ENCODE assay signal across 8 mouse cellular contexts in the genomic region with DNA sequence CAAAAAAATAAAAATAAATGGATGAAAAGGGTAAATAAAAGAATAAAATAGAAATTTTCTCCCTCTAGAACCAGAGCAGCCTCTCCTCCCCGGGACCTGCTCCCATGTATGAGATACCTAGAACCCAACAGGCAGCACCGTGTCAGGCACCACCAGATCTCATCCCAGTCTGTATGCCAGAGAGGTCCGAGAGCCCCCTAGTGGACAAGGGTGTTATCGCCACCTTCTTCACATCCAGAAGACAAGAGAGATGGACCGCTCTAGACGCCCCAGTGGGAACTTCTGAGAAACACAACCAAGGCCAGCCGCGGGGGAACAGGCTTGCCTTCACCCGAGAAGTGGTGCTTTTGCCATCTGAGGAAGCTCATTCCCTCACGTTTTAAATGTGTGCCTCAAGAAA. TPM values are rescaled to one million over a fixed set of nuclear protein-coding genes. Genes with fewer than 3 reads are reported as not detected.
A peak's percentile ranks its signal among the peaks of the same experiment; 100 is the strongest.
DNase-seq lines count a peak whose midpoint lies in the region; ATAC-seq and TF ChIP-seq lines count a peak whose summit lies in the region.

No protein-coding gene starts in this region.

- no peak overlapping the region for H3K27ac ChIP-seq in ES-Bruce4 (ENCODE audit: insufficient read depth, low read length)
- peak overlapping the region; percentile 51 for H3K27ac ChIP-seq in forebrain, embryonic 13.5 days
- no peak overlapping the region for H3K27ac ChIP-seq in kidney, postnatal 0 days
- H3K27ac ChIP-seq in liver, embryonic 11.5 days (ENCODE audit: low read depth, low read length): no peak overlapping the region

- H3K4me3 ChIP-seq in ES-Bruce4 (ENCODE audit: low read depth, low read length): no peak overlapping the region
- H3K4me3 ChIP-seq in forebrain, embryonic 13.5 days: no peak overlapping the region
- H3K4me3 ChIP-seq in kidney, postnatal 0 days (replicated peaks; ENCODE audit: low read depth, low read length): no peak overlapping the region
- H3K4me3 ChIP-seq in liver, embryonic 11.5 days (ENCODE audit: low read depth, low read length): no peak overlapping the region

- 20% methylated on average over 10 of the region's 10 CpGs for whole genome bisulfite sequencing in forebrain, embryonic 13.5 days
- WGBS in kidney, postnatal 0 days: 17% methylated on average over 10 of the region's 10 CpGs
- WGBS in liver, embryonic 11.5 days: 14% methylated on average over 10 of the region's 10 CpGs

- no peak overlapping the region for H3K4me2 ChIP-seq in forebrain, embryonic 13.5 days
- no peak overlapping the region for H3K4me2 ChIP-seq in kidney, postnatal 0 days (ENCODE audit: low read length)
- no peak overlapping the region for H3K4me2 ChIP-seq in liver, embryonic 11.5 days

- H3K4me1 ChIP-seq in ES-Bruce4 (ENCODE audit: control insufficient read depth, insufficient read depth, low read length): peaks cover 3% of the 10 kb centered on the region
- H3K4me1 ChIP-seq in forebrain, embryonic 13.5 days: no peaks in the 10 kb centered on the region
- H3K4me1 ChIP-seq in kidney, postnatal 0 days (replicated peaks; ENCODE audit: insufficient read depth, low read length): peaks cover 9% of the 10 kb centered on the region; the same call in 1 of the 2 replicates
- H3K4me1 ChIP-seq in liver, embryonic 11.5 days (replicated peaks; ENCODE audit: control insufficient read depth, insufficient read depth, low read length): no peaks in the 10 kb centered on the region

- H3K36me3 ChIP-seq in ES-Bruce4 (ENCODE audit: control insufficient read depth, insufficient read depth, low read length, poor library complexity, severe bottlenecking): no peaks in the 10 kb centered on the region
- H3K36me3 ChIP-seq in forebrain, embryonic 13.5 days (ENCODE audit: poor library complexity, severe bottlenecking): no peaks in the 10 kb centered on the region
- no peaks in the 10 kb centered on the region for H3K36me3 ChIP-seq in kidney, postnatal 0 days (ENCODE audit: insufficient read depth, low read length)
- no peaks in the 10 kb centered on the region for H3K36me3 ChIP-seq in liver, embryonic 11.5 days (ENCODE audit: control insufficient read depth, insufficient read depth, low read length)

- 0 out of 2 replicates have a peak, but pooled peaks cover 3% of the 10 kb centered on the region for H3K9me3 ChIP-seq in ES-Bruce4 (replicated peaks; ENCODE audit: control insufficient read depth, insufficient read depth, low read length, poor library complexity, severe bottlenecking)
- H3K9me3 ChIP-seq in forebrain, embryonic 13.5 days (replicated peaks): no peaks in the 10 kb centered on the region; the same call in 1 of the 2 replicates
- H3K9me3 ChIP-seq in kidney, postnatal 0 days (replicated peaks; ENCODE audit: low read length): peaks cover 8% of the 10 kb centered on the region; the same call in 1 of the 2 replicates
- no peaks in the 10 kb centered on the region for H3K9me3 ChIP-seq in liver, embryonic 11.5 days (ENCODE audit: control insufficient read depth, low read length)

- DNase-seq in 416B (ENCODE audit: low read depth): peak; percentile 73
- DNase-seq in c-Kit-positive CD71-positive TER-119-positive erythroid progenitor cells, embryonic 14.5 days (ENCODE audit: low spot score): peak; percentile 64
- DNase-seq in kidney, postnatal 0 days (ENCODE audit: low spot score): peak; percentile 69
- DNase-seq in liver, embryonic 11.5 days (ENCODE audit: low spot score): peak; percentile 61
- peak; percentile 76 for DNase-seq in retina, embryonic 14.5 days (ENCODE audit: low spot score)
- DNase-seq in thymus, postnatal 36 days: peak; percentile 63 to 65

- no peak for TF ChIP-seq POLR2A in ES-Bruce4 (IDR thresholded peaks at IDR 0.05; ENCODE audit: insufficient read depth, low read length)

- peak; percentile 81 for TF ChIP-seq CTCF in ES-Bruce4 (IDR thresholded peaks at IDR 0.05; ENCODE audit: low read depth, low read length)
- TF ChIP-seq CTCF in kidney, postnatal 0 days (IDR thresholded peaks at IDR 0.05; ENCODE audit: low read depth): peak; percentile 79

- ATAC-seq in forebrain, embryonic 13.5 days: 0 out of 2 replicates have a peak, but pooled peaks have one; percentile 53
- peak; percentile 55; the same call in 1 of the 2 replicates for ATAC-seq in kidney, postnatal 0 days (replicated peaks; ENCODE audit: low FRiP score, low read depth)
- no peak for ATAC-seq in liver, embryonic 11.5 days (replicated peaks; ENCODE audit: low FRiP score)

- no peak for TF ChIP-seq EP300 in ES-Bruce4 (IDR thresholded peaks at IDR 0.05; ENCODE audit: insufficient read depth, low read depth, low read length)

- H3K27me3 ChIP-seq in ES-Bruce4 (ENCODE audit: control insufficient read depth, insufficient read depth, low read length, poor library complexity, severe bottlenecking): no peaks in the 10 kb centered on the region
- peaks cover 3% of the 10 kb centered on the region; the same call in 1 of the 2 replicates for H3K27me3 ChIP-seq in forebrain, embryonic 13.5 days
- no peaks in the 10 kb centered on the region for H3K27me3 ChIP-seq in kidney, postnatal 0 days (ENCODE audit: insufficient read depth, low read length)
- 0 out of 2 replicates have a peak, but pooled peaks cover 2% of the 10 kb centered on the region for H3K27me3 ChIP-seq in liver, embryonic 11.5 days (replicated peaks; ENCODE audit: control insufficient read depth, insufficient read depth, low read length)

- H3K9ac ChIP-seq in ES-Bruce4 (ENCODE audit: low read depth, poor library complexity, severe bottlenecking): no peak overlapping the region
- no peak overlapping the region for H3K9ac ChIP-seq in forebrain, embryonic 13.5 days
- no peak overlapping the region for H3K9ac ChIP-seq in kidney, postnatal 0 days (ENCODE audit: low read depth, low read length)
- no peak overlapping the region for H3K9ac ChIP-seq in liver, embryonic 11.5 days (ENCODE audit: low read depth, low read length)

RNA-seq across cellular contexts. Expression of a gene that starts 20.3 kb away (rescaled TPM):
- 24.8 and 29.6 TPM in 2 replicates for polyA plus RNA-seq in ES-Bruce4 (2011; ENCODE audit: insufficient read depth, insufficient read length, low read depth, missing spikeins)
- 65.5 and 70.4 TPM in 2 replicates for polyA plus RNA-seq in forebrain, embryonic 13.5 days (2015; fragmentation: Nextera tagmentation; extraction: Ambion mirVana)
- polyA plus RNA-seq in kidney, postnatal 0 days (2015; fragmentation: Nextera tagmentation; extraction: Ambion mirVana): 130 and 144 TPM in 2 replicates
- polyA plus RNA-seq in liver, embryonic 11.5 days (2014; fragmentation: Nextera tagmentation; extraction: Ambion mirVana): 58.7 and 59.4 TPM in 2 replicates

RNA-seq across cellular contexts. Expression of a gene that starts 32.2 kb away (rescaled TPM):
- 7.5 and 9.9 TPM in 2 replicates for polyA plus RNA-seq in ES-Bruce4 (2011; ENCODE audit: insufficient read depth, insufficient read length, low read depth, missing spikeins)
- polyA plus RNA-seq in forebrain, embryonic 13.5 days (2015; fragmentation: Nextera tagmentation; extraction: Ambion mirVana): 21.7 and 23.3 TPM in 2 replicates
- polyA plus RNA-seq in kidney, postnatal 0 days (2015; fragmentation: Nextera tagmentation; extraction: Ambion mirVana): 0.96 and 0.98 TPM in 2 replicates
- 2.7 and 3.0 TPM in 2 replicates for polyA plus RNA-seq in liver, embryonic 11.5 days (2014; fragmentation: Nextera tagmentation; extraction: Ambion mirVana)

RNA-seq across cellular contexts. Expression of a gene that starts 52.0 kb away (rescaled TPM):
- not detected in 2 replicates for polyA plus RNA-seq in ES-Bruce4 (2011; ENCODE audit: insufficient read depth, insufficient read length, low read depth, missing spikeins)
- 1.5 and 2.0 TPM in 2 replicates for polyA plus RNA-seq in forebrain, embryonic 13.5 days (2015; fragmentation: Nextera tagmentation; extraction: Ambion mirVana)
- 0.19 and 0.28 TPM in 2 replicates for polyA plus RNA-seq in kidney, postnatal 0 days (2015; fragmentation: Nextera tagmentation; extraction: Ambion mirVana)
- polyA plus RNA-seq in liver, embryonic 11.5 days (2014; fragmentation: Nextera tagmentation; extraction: Ambion mirVana): 0.16 and 0.49 TPM in 2 replicates
